Comparison of ENCODE assay signal across 17 mouse cellular contexts in the genomic region with DNA sequence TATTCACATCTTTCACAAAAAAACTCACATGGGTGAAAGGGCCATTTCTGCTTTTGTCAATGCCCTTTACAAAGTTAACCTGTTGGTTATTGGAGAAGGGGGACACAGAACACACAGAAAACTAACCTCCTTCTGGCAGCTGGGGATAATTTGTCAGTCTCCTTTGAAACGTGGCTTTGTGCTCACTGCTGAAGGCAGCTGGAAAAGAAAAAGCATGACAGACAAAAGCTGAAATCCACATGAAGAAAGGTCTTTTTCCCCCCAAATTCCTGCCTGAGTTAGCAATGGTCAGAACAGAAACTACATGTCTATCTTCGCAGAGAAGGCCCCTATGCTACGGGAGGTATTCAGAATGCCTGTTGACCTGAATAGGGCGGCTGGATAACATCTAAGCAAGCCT.
DNase-seq lines count a peak whose midpoint lies in the region; ATAC-seq lines count a peak whose summit lies in the region.
"Had no signal": no experiment of that assay in that cellular context is flagged by ENCODE, and none has a peak within 500 bp of the region (broad histone marks: within the 10 kb centered on the region; RNA-seq: fewer than 3 reads in every experiment).

No protein-coding gene starts in this region.

- peak overlapping the region; percentile 36 for H3K27ac ChIP-seq in forebrain, embryonic 14.5 days (ENCODE audit: low read depth, low read length)
- no peak overlapping the region for H3K27ac ChIP-seq in forebrain, embryonic 11.5 days (ENCODE audit: low read depth, low read length)
- H3K27ac ChIP-seq in midbrain, embryonic 14.5 days (replicated peaks; ENCODE audit: low read depth, low read length): 0 out of 2 replicates have a peak overlapping the region, but pooled peaks have one; percentile 8
- no peak overlapping the region for H3K27ac ChIP-seq in midbrain, embryonic 11.5 days (ENCODE audit: low read depth, low read length)
- H3K27ac ChIP-seq in embryonic facial prominence, embryonic 12.5 days: 0 out of 2 replicates have a peak overlapping the region, but pooled peaks have one; percentile 50
- H3K27ac ChIP-seq: hindbrain, embryonic 10.5 days; hindbrain, embryonic 14.5 days; intestine, embryonic 15.5 days had no signal

- ATAC-seq in forebrain, embryonic 14.5 days: peak; percentile 54
- no peak for ATAC-seq in forebrain, embryonic 11.5 days (replicated peaks; ENCODE audit: low FRiP score)
- ATAC-seq in midbrain, embryonic 14.5 days (ENCODE audit: low FRiP score, low TSS enrichment): no peak
- no peak for ATAC-seq in midbrain, embryonic 11.5 days (ENCODE audit: low FRiP score)
- no peak for ATAC-seq in embryonic facial prominence, embryonic 12.5 days (ENCODE audit: insufficient number of reproducible peaks, insufficient read depth, low FRiP score, low TSS enrichment)
- no peak for ATAC-seq in megakaryocyte, adult 5-6 weeks (ENCODE audit: poor library complexity, severe bottlenecking)
- ATAC-seq: intestine, embryonic 15.5 days had no signal

- 44% methylated on average over 4 of the region's 4 CpGs for WGBS in forebrain, embryonic 14.5 days
- 56% methylated on average over 4 of the region's 4 CpGs for WGBS in forebrain, embryonic 11.5 days
- WGBS in midbrain, embryonic 14.5 days: 51% methylated on average over 4 of the region's 4 CpGs
- WGBS in midbrain, embryonic 11.5 days: 52% methylated on average over 4 of the region's 4 CpGs
- WGBS in embryonic facial prominence, embryonic 12.5 days: 46% methylated on average over 4 of the region's 4 CpGs

- H3K36me3 ChIP-seq in forebrain, embryonic 14.5 days (ENCODE audit: control insufficient read depth, insufficient read depth, low read length): no peaks in the 10 kb centered on the region
- H3K36me3 ChIP-seq in forebrain, embryonic 11.5 days (ENCODE audit: control insufficient read depth, insufficient read depth, low read length): no peaks in the 10 kb centered on the region
- H3K36me3 ChIP-seq in midbrain, embryonic 14.5 days (ENCODE audit: control insufficient read depth, insufficient read depth, low read length): no peaks in the 10 kb centered on the region
- no peaks in the 10 kb centered on the region for H3K36me3 ChIP-seq in midbrain, embryonic 11.5 days (ENCODE audit: control insufficient read depth, insufficient read depth, low read length)
- H3K36me3 ChIP-seq in embryonic facial prominence, embryonic 12.5 days: no peaks in the 10 kb centered on the region
- H3K36me3 ChIP-seq: hindbrain, embryonic 10.5 days; intestine, embryonic 15.5 days had no signal

- H3K9ac ChIP-seq in forebrain, embryonic 14.5 days (ENCODE audit: low read length): no peak overlapping the region
- H3K9ac ChIP-seq in forebrain, embryonic 11.5 days (ENCODE audit: low read length): no peak overlapping the region
- no peak overlapping the region for H3K9ac ChIP-seq in midbrain, embryonic 14.5 days (replicated peaks; ENCODE audit: low read length)
- no peak overlapping the region for H3K9ac ChIP-seq in midbrain, embryonic 11.5 days (ENCODE audit: low read length)
- H3K9ac ChIP-seq in embryonic facial prominence, embryonic 12.5 days: no peak overlapping the region
- H3K9ac ChIP-seq: hindbrain, embryonic 14.5 days; intestine, embryonic 15.5 days had no signal

- H3K27me3 ChIP-seq in forebrain, embryonic 14.5 days (replicated peaks; ENCODE audit: control insufficient read depth, insufficient read depth, low read length): no peaks in the 10 kb centered on the region
- H3K27me3 ChIP-seq in forebrain, embryonic 11.5 days (ENCODE audit: control insufficient read depth, insufficient read depth, low read length): no peaks in the 10 kb centered on the region
- no peaks in the 10 kb centered on the region for H3K27me3 ChIP-seq in midbrain, embryonic 14.5 days (ENCODE audit: control insufficient read depth, insufficient read depth, low read length)
- H3K27me3 ChIP-seq in midbrain, embryonic 11.5 days (ENCODE audit: control insufficient read depth, insufficient read depth, low read length): no peaks in the 10 kb centered on the region
- no peaks in the 10 kb centered on the region for H3K27me3 ChIP-seq in embryonic facial prominence, embryonic 12.5 days
- H3K27me3 ChIP-seq: CH12.LX; intestine, embryonic 15.5 days had no signal

- H3K4me2 ChIP-seq in forebrain, embryonic 14.5 days (ENCODE audit: low read length): no peak overlapping the region
- H3K4me2 ChIP-seq in forebrain, embryonic 11.5 days (ENCODE audit: low read depth, low read length, severe bottlenecking): no peak overlapping the region
- H3K4me2 ChIP-seq in midbrain, embryonic 14.5 days (ENCODE audit: low read length): no peak overlapping the region
- H3K4me2 ChIP-seq in midbrain, embryonic 11.5 days: no peak overlapping the region
- no peak overlapping the region for H3K4me2 ChIP-seq in embryonic facial prominence, embryonic 12.5 days (replicated peaks)
- H3K4me2 ChIP-seq: hindbrain, embryonic 14.5 days; intestine, embryonic 15.5 days had no signal

- H3K4me1 ChIP-seq in forebrain, embryonic 14.5 days (ENCODE audit: control insufficient read depth, insufficient read depth, low read length): 0 out of 2 replicates have a peak, but pooled peaks cover 3% of the 10 kb centered on the region
- no peaks in the 10 kb centered on the region for H3K4me1 ChIP-seq in forebrain, embryonic 11.5 days (replicated peaks; ENCODE audit: control insufficient read depth, insufficient read depth, low read length)
- H3K4me1 ChIP-seq in midbrain, embryonic 14.5 days (ENCODE audit: control insufficient read depth, insufficient read depth, low read length): no peaks in the 10 kb centered on the region
- no peaks in the 10 kb centered on the region for H3K4me1 ChIP-seq in midbrain, embryonic 11.5 days (ENCODE audit: control insufficient read depth, insufficient read depth, low read length)
- H3K4me1 ChIP-seq in embryonic facial prominence, embryonic 12.5 days: no peaks in the 10 kb centered on the region
- H3K4me1 ChIP-seq: hindbrain, embryonic 10.5 days; intestine, embryonic 15.5 days had no signal

- no peak overlapping the region for H3K4me3 ChIP-seq in forebrain, embryonic 14.5 days (ENCODE audit: low read depth, low read length)
- H3K4me3 ChIP-seq in forebrain, embryonic 11.5 days (ENCODE audit: low read depth, low read length): no peak overlapping the region
- no peak overlapping the region for H3K4me3 ChIP-seq in midbrain, embryonic 14.5 days (replicated peaks; ENCODE audit: low read depth, low read length)
- H3K4me3 ChIP-seq in midbrain, embryonic 11.5 days (ENCODE audit: low read depth, low read length): no peak overlapping the region
- H3K4me3 ChIP-seq in embryonic facial prominence, embryonic 12.5 days: no peak overlapping the region
- H3K4me3 ChIP-seq: hindbrain, embryonic 10.5 days; intestine, embryonic 15.5 days had no signal

- peak; percentile 27 for DNase-seq in forebrain, embryonic 14.5 days (ENCODE audit: low spot score)
- DNase-seq in forebrain, embryonic 11.5 days (ENCODE audit: low spot score): no peak
- DNase-seq in midbrain, embryonic 14.5 days: no peak
- no peak for DNase-seq in midbrain, embryonic 11.5 days (ENCODE audit: low spot score, missing footprints)
- DNase-seq in lung, postnatal 14 days: no peak
- DNase-seq: adrenal gland, adult 2 months; adrenal gland, postnatal 25 days; cerebellum, adult 2 months; cerebellum, postnatal 10 days; gastrocnemius, postnatal 14 days; kidney, adult 18-20 months had no signal

- no peaks in the 10 kb centered on the region for H3K9me3 ChIP-seq in forebrain, embryonic 14.5 days (replicated peaks; ENCODE audit: control insufficient read depth, low read length)
- no peaks in the 10 kb centered on the region for H3K9me3 ChIP-seq in forebrain, embryonic 11.5 days (ENCODE audit: control insufficient read depth, low read length)
- H3K9me3 ChIP-seq in midbrain, embryonic 14.5 days (ENCODE audit: control insufficient read depth, low read length): no peaks in the 10 kb centered on the region
- H3K9me3 ChIP-seq in midbrain, embryonic 11.5 days (ENCODE audit: control insufficient read depth, low read length): no peaks in the 10 kb centered on the region
- no peaks in the 10 kb centered on the region for H3K9me3 ChIP-seq in embryonic facial prominence, embryonic 12.5 days
- H3K9me3 ChIP-seq: hindbrain, embryonic 10.5 days; intestine, embryonic 15.5 days had no signal

Comparison
In these comparisons a context has a peak if more than half of its experiments do, and no peak if none do; other contexts are left out.
1. H3K27ac ChIP-seq: peak in forebrain, embryonic 14.5 days (single experiment), midbrain, embryonic 14.5 days (single experiment) and embryonic facial prominence, embryonic 12.5 days (single experiment); none in forebrain, embryonic 11.5 days (single experiment) and midbrain, embryonic 11.5 days (single experiment).